Mouse (Mus musculus): Measurements from ENCODE around the gene Foxn3.

GRCm38 (mm10) chr12:99564301-99564910, 1.0 kb upstream of the Foxn3 start:
- TF ChIP-seq CTCF (IDR thresholded peaks at IDR 0.05; ENCODE audit: low read depth, low read length) (no peak), EP300 (IDR thresholded peaks at IDR 0.05; ENCODE audit: insufficient read depth, low read depth, low read length) (no peak), POLR2A (IDR thresholded peaks at IDR 0.05; ENCODE audit: insufficient read depth, low read length) (no peak)

All from ES-Bruce4 (cell line).